Mouse (Mus musculus): ENCODE data around the gene Gm49387.

GRCm38 (mm10) chr14:31509911-31510310 is 130.8 kb downstream of the Gm49387 start:
- TF ChIP-seq POLR2A (IDR thresholded peaks at IDR 0.05; ENCODE audit: insufficient read length, low read depth): no peak
- no peak for TF ChIP-seq MAX (IDR thresholded peaks at IDR 0.05; ENCODE audit: low read depth)
- no peak for TF ChIP-seq E2F4 (IDR thresholded peaks at IDR 0.05; ENCODE audit: insufficient read depth)
- no peak for TF ChIP-seq CEBPB (IDR thresholded peaks at IDR 0.05; ENCODE audit: insufficient read depth, poor library complexity, severe bottlenecking)
- no peak for TF ChIP-seq TCF3 (IDR thresholded peaks at IDR 0.05; ENCODE audit: insufficient read length, low read depth)
- no peak for TF ChIP-seq TCF12 (IDR thresholded peaks at IDR 0.05; ENCODE audit: insufficient read depth, poor library complexity, severe bottlenecking)
- no peak for TF ChIP-seq USF1 (IDR thresholded peaks at IDR 0.05; ENCODE audit: low read depth)
- no peak for TF ChIP-seq POLR2AphosphoS2 (IDR thresholded peaks at IDR 0.05; ENCODE audit: insufficient read length, low read depth)
- no peak for TF ChIP-seq REST (IDR thresholded peaks at IDR 0.05; ENCODE audit: insufficient read depth, insufficient read length)

All from myocyte (in vitro differentiated cells).